9 mouse cellular contexts compared by ENCODE assay signal in genomic region chr7:31033409-31034165, GRCm38 (mm10). TPM values are rescaled to one million over a fixed set of nuclear protein-coding genes. Genes with fewer than 3 reads are reported as not detected.
DNase-seq lines count a peak whose midpoint lies in the region; ATAC-seq and TF ChIP-seq lines count a peak whose summit lies in the region.
"Had no signal": no experiment of that assay in that cellular context is flagged by ENCODE, and none has a peak within 500 bp of the region (broad histone marks: within the 10 kb centered on the region; RNA-seq: fewer than 3 reads in every experiment).

No protein-coding gene starts in this region.

- H3K27me3 ChIP-seq in hindbrain, embryonic 15.5 days: no peaks in the 10 kb centered on the region
- no peaks in the 10 kb centered on the region for H3K27me3 ChIP-seq in hindbrain, embryonic 13.5 days

- H3K4me3 ChIP-seq in hindbrain, embryonic 15.5 days: no peak overlapping the region
- no peak overlapping the region for H3K4me3 ChIP-seq in hindbrain, embryonic 13.5 days
- no peak overlapping the region for H3K4me3 ChIP-seq in bone marrow macrophage, adult 2 months (ENCODE audit: insufficient read depth, low read length)
- H3K4me3 ChIP-seq: embryonic facial prominence, embryonic 10.5 days had no signal

- 80% methylated on average over 9 of the region's 9 CpGs for WGBS in hindbrain, embryonic 15.5 days
- WGBS in hindbrain, embryonic 13.5 days: 79% methylated on average over 9 of the region's 9 CpGs

- no peak overlapping the region for H3K4me2 ChIP-seq in hindbrain, embryonic 15.5 days
- H3K4me2 ChIP-seq in hindbrain, embryonic 13.5 days: no peak overlapping the region

- no peak for TF ChIP-seq POLR2A in bone marrow macrophage, adult 2 months (IDR thresholded peaks at IDR 0.05; ENCODE audit: borderline replicate concordance, low read depth, low read length)

- H3K27ac ChIP-seq in hindbrain, embryonic 15.5 days (replicated peaks): no peak overlapping the region
- no peak overlapping the region for H3K27ac ChIP-seq in hindbrain, embryonic 13.5 days
- peak overlapping the region; percentile 75 for H3K27ac ChIP-seq in bone marrow macrophage, adult 2 months (ENCODE audit: insufficient read depth, low read depth, low read length)
- H3K27ac ChIP-seq: embryonic facial prominence, embryonic 10.5 days had no signal

- no peak overlapping the region for H3K9ac ChIP-seq in hindbrain, embryonic 15.5 days
- H3K9ac ChIP-seq in hindbrain, embryonic 13.5 days: no peak overlapping the region

- no peaks in the 10 kb centered on the region for H3K4me1 ChIP-seq in hindbrain, embryonic 15.5 days (replicated peaks)
- no peaks in the 10 kb centered on the region for H3K4me1 ChIP-seq in hindbrain, embryonic 13.5 days (replicated peaks)
- peaks cover 51% of the 10 kb centered on the region for H3K4me1 ChIP-seq in bone marrow macrophage, adult 2 months (ENCODE audit: control insufficient read depth, insufficient read depth, low read length)
- H3K4me1 ChIP-seq: embryonic facial prominence, embryonic 10.5 days had no signal

- TF ChIP-seq CTCF in bone marrow macrophage, adult 2 months (IDR thresholded peaks at IDR 0.05; ENCODE audit: low read depth, low read length): no peak

- no peaks in the 10 kb centered on the region for H3K36me3 ChIP-seq in hindbrain, embryonic 15.5 days
- no peaks in the 10 kb centered on the region for H3K36me3 ChIP-seq in hindbrain, embryonic 13.5 days
- H3K36me3 ChIP-seq: embryonic facial prominence, embryonic 10.5 days had no signal

- peak; percentile 23; the same call in 1 of the 2 replicates for ATAC-seq in hindbrain, embryonic 15.5 days (ENCODE audit: low FRiP score, low read depth)
- ATAC-seq in hindbrain, embryonic 13.5 days (ENCODE audit: low FRiP score): no peak
- ATAC-seq in megakaryocyte, adult 5-6 weeks (ENCODE audit: poor library complexity, severe bottlenecking): peak; percentile 71

- DNase-seq in thymus, postnatal 0 days (ENCODE audit: low spot score): peak; percentile 83
- DNase-seq in frontal cortex, postnatal 36 days (ENCODE audit: low spot score in 2 of 2): no peak
- DNase-seq in urinary bladder, postnatal 4 days (ENCODE audit: low spot score in 2 of 2): no peak
- no peak for DNase-seq in right cerebral cortex, postnatal 25 days

- no peaks in the 10 kb centered on the region for H3K9me3 ChIP-seq in hindbrain, embryonic 15.5 days
- H3K9me3 ChIP-seq in hindbrain, embryonic 13.5 days: no peaks in the 10 kb centered on the region
- H3K9me3 ChIP-seq: embryonic facial prominence, embryonic 10.5 days had no signal

RNA-seq across cellular contexts. Expression of gene Fxyd5, which starts 8.7 kb away (rescaled TPM):
- polyA plus RNA-seq in hindbrain, embryonic 15.5 days (2015; fragmentation: Nextera tagmentation; extraction: Ambion mirVana): 19.2 and 26.8 TPM in 2 replicates
- 13.0 and 20.0 TPM in 2 replicates for polyA plus RNA-seq in hindbrain, embryonic 13.5 days (2015; fragmentation: Nextera tagmentation; extraction: Ambion mirVana)
- 1,886 and 2,039 TPM in 2 replicates for polyA plus RNA-seq in bone marrow macrophage, adult 2 months (2012; ENCODE audit: insufficient read depth, insufficient read length, missing spikeins)
- total RNA-seq in megakaryocyte, adult 5-6 weeks (2015): 1,077 and 1,092 TPM in 2 replicates
- total RNA-seq in megakaryocyte, adult 5-6 weeks (2017): 807 and 874 TPM in 2 replicates
- 113 and 125 TPM in 2 replicates for polyA plus RNA-seq in thymus, postnatal 0 days (2015; fragmentation: Nextera tagmentation; extraction: Ambion mirVana)

RNA-seq across cellular contexts. Expression of gene Fxyd7, which starts 17.7 kb away (rescaled TPM):
- polyA plus RNA-seq in hindbrain, embryonic 15.5 days (2015; fragmentation: Nextera tagmentation; extraction: Ambion mirVana): 265 and 282 TPM in 2 replicates
- 108 and 116 TPM in 2 replicates for polyA plus RNA-seq in hindbrain, embryonic 13.5 days (2015; fragmentation: Nextera tagmentation; extraction: Ambion mirVana)
- not detected in 2 replicates for polyA plus RNA-seq in bone marrow macrophage, adult 2 months (2012; ENCODE audit: insufficient read depth, insufficient read length, missing spikeins)
- total RNA-seq in megakaryocyte, adult 5-6 weeks (2015): not detected in 2 replicates
- 0.51 TPM in 1 of 2 replicates, not detected in the other for total RNA-seq in megakaryocyte, adult 5-6 weeks (2017)
- polyA plus RNA-seq in thymus, postnatal 0 days (2015; fragmentation: Nextera tagmentation; extraction: Ambion mirVana): 0.35 and 0.48 TPM in 2 replicates

RNA-seq across cellular contexts. Expression of gene Fxyd1, which starts 23.4 kb away (rescaled TPM):
- 46.2 and 55.7 TPM in 2 replicates for polyA plus RNA-seq in hindbrain, embryonic 15.5 days (2015; fragmentation: Nextera tagmentation; extraction: Ambion mirVana)
- polyA plus RNA-seq in hindbrain, embryonic 13.5 days (2015; fragmentation: Nextera tagmentation; extraction: Ambion mirVana): 27.3 and 30.6 TPM in 2 replicates
- polyA plus RNA-seq in bone marrow macrophage, adult 2 months (2012; ENCODE audit: insufficient read depth, insufficient read length, missing spikeins): not detected in 2 replicates
- 0.46 TPM in 1 of 2 replicates, not detected in the other for total RNA-seq in megakaryocyte, adult 5-6 weeks (2015)
- not detected in 2 replicates for total RNA-seq in megakaryocyte, adult 5-6 weeks (2017)
- polyA plus RNA-seq in thymus, postnatal 0 days (2015; fragmentation: Nextera tagmentation; extraction: Ambion mirVana): 12.2 and 19.1 TPM in 2 replicates

RNA-seq across cellular contexts. Expression of gene Lgi4, which starts 25.6 kb away (rescaled TPM):
- 0.57 and 1.0 TPM in 2 replicates for polyA plus RNA-seq in hindbrain, embryonic 15.5 days (2015; fragmentation: Nextera tagmentation; extraction: Ambion mirVana)
- 1.1 and 1.6 TPM in 2 replicates for polyA plus RNA-seq in hindbrain, embryonic 13.5 days (2015; fragmentation: Nextera tagmentation; extraction: Ambion mirVana)
- polyA plus RNA-seq in bone marrow macrophage, adult 2 months (2012; ENCODE audit: insufficient read depth, insufficient read length, missing spikeins): 0.27 and 0.78 TPM in 2 replicates
- 0.13 TPM in 1 of 2 replicates, not detected in the other for total RNA-seq in megakaryocyte, adult 5-6 weeks (2015)
- 0.07 TPM in 1 of 2 replicates, not detected in the other for total RNA-seq in megakaryocyte, adult 5-6 weeks (2017)
- 0.04 and 0.14 TPM in 2 replicates for polyA plus RNA-seq in thymus, postnatal 0 days (2015; fragmentation: Nextera tagmentation; extraction: Ambion mirVana)

RNA-seq across cellular contexts. Expression of gene Fxyd3, which starts 42.9 kb away (rescaled TPM):
- polyA plus RNA-seq in hindbrain, embryonic 15.5 days (2015; fragmentation: Nextera tagmentation; extraction: Ambion mirVana): 0.31 TPM in 1 of 2 replicates, not detected in the other
- polyA plus RNA-seq in hindbrain, embryonic 13.5 days (2015; fragmentation: Nextera tagmentation; extraction: Ambion mirVana): 0.79 and 1.3 TPM in 2 replicates
- 0.91 TPM in 1 of 2 replicates, not detected in the other for polyA plus RNA-seq in bone marrow macrophage, adult 2 months (2012; ENCODE audit: insufficient read depth, insufficient read length, missing spikeins)
- not detected in 2 replicates for total RNA-seq in megakaryocyte, adult 5-6 weeks (2015)
- total RNA-seq in megakaryocyte, adult 5-6 weeks (2017): not detected in 2 replicates
- polyA plus RNA-seq in thymus, postnatal 0 days (2015; fragmentation: Nextera tagmentation; extraction: Ambion mirVana): 78.3 and 79.5 TPM in 2 replicates

Comparison
In these comparisons a context has a peak if more than half of its experiments do, and no peak if none do; other contexts are left out.
1. RNA of gene Fxyd5, which starts 8.7 kb away (polyA plus RNA-seq): 1,886 to 2,039 TPM in bone marrow macrophage, adult 2 months; 113 to 125 TPM in thymus, postnatal 0 days, 19.2 to 26.8 TPM in hindbrain, embryonic 15.5 days and 13.0 to 20.0 TPM in hindbrain, embryonic 13.5 days; every median in the first group is over 10 times any median in the second.
2. RNA of gene Fxyd7, which starts 17.7 kb away (polyA plus RNA-seq): 265 to 282 TPM in hindbrain, embryonic 15.5 days and 108 to 116 TPM in hindbrain, embryonic 13.5 days; 0.35 to 0.48 TPM in thymus, postnatal 0 days and not detected in bone marrow macrophage, adult 2 months; every median in the first group is over 10 times any median in the second.